Mouse (Mus musculus) intestine, postnatal 0 days (tissue): ENCODE data around the gene Cfd. TPM values are rescaled to one million over a fixed set of nuclear protein-coding genes. Genes with fewer than 3 reads are reported as not detected.

Source experiments
- ATAC-seq: fragments of 200-750 bp; cut with Nextera tagmentation; 2 replicates; pipeline ENCODE4 v1.8.0; 2017; ENCODE audit warnings: mild to moderate bottlenecking, moderate TSS enrichment, moderate library complexity
- H3K27ac ChIP-seq: fragments of 300-500 bp; sonication (generic); 2 replicates; pipeline ENCODE4 v1.5.1; 2014; ENCODE audit warnings: mild to moderate bottlenecking, low read depth, low read length, moderate library complexity
- H3K27me3 ChIP-seq: fragments of 300-500 bp; sonication (generic); replicated peaks from 2 replicates; pipeline ENCODE4 v1.6.1; 2014; ENCODE audit warnings: low read length, mixed read lengths; ENCODE audit not compliant: control insufficient read depth, insufficient read depth
- H3K36me3 ChIP-seq: fragments of 300-500 bp; sonication (generic); 2 replicates; pipeline ENCODE4 v1.6.1; 2014; ENCODE audit warnings: mild to moderate bottlenecking, moderate library complexity; ENCODE audit not compliant: control insufficient read depth, insufficient read depth
- H3K4me1 ChIP-seq: fragments of 300-500 bp; sonication (generic); replicated peaks from 2 replicates; pipeline ENCODE4 v1.6.1; 2014; ENCODE audit warnings: antibody characterized with exemption, low read length, mixed read lengths; ENCODE audit not compliant: control insufficient read depth, insufficient read depth
- H3K4me2 ChIP-seq: fragments of 300-500 bp; sonication (generic); replicated peaks from 2 replicates; pipeline ENCODE4 v1.6.1; 2014; ENCODE audit warnings: low read depth, mild to moderate bottlenecking, moderate library complexity
- H3K4me3 ChIP-seq: fragments of 300-500 bp; sonication (generic); 2 replicates; pipeline ENCODE4 v1.5.1; 2014; ENCODE audit warnings: low read depth, low read length
- H3K9ac ChIP-seq: fragments of 300-500 bp; sonication (generic); 2 replicates; pipeline ENCODE4 v1.6.1; 2014; ENCODE audit warnings: mild to moderate bottlenecking, low read depth, low read length
- H3K9me3 ChIP-seq: fragments of 300-500 bp; sonication (generic); 2 replicates; pipeline ENCODE4 v1.6.1; 2016; ENCODE audit warnings: mixed run types; ENCODE audit not compliant: control insufficient read depth
- CTCF ChIP-seq: sonication (generic); IDR thresholded peaks from 2 replicates; pipeline ENCODE4 v1.5.1; 2016; ENCODE audit warnings: low read depth, mild to moderate bottlenecking, control low read depth, antibody characterized with exemption, moderate library complexity
- WGBS: fragments of 180-500 bp; shearing (Covaris S2); extraction: QIAGEN DNeasy Blood & Tissue Kit; methylation state at CpG from one replicate; pipeline ENCODE4 v1.1.7; 2014; 5-methylcytosine and 5-hydroxymethylcytosine counted together
- polyA plus RNA-seq: library from polyadenylated mRNA; unstranded; fragments of >200 nt; fragmentation: Nextera tagmentation; extraction: Ambion mirVana; gene quantifications from 2 replicates; pipeline ENCODE4 v1.2.1, GENCODE M21; 2015

The Cfd gene
- polyA plus RNA-seq, 1 experiment from 2014 or later = not detected

- 7% methylated on average over 33 of the region's 34 CpGs for WGBS
- Histone ChIP-seq H3K27me3 (peaks cover 38% of the 10 kb centered on the region), H3K9me3 (no peaks in the 10 kb centered on the region), H3K9ac (no peak overlapping the region), H3K4me3 (peak overlapping the region; percentile 13), H3K27ac (no peak overlapping the region), H3K36me3 (no peaks in the 10 kb centered on the region; the same call in 1 of the 2 replicates), H3K4me2 (peak overlapping the region; percentile 59), H3K4me1 (0 out of 2 replicates have a peak, but pooled peaks cover 3% of the 10 kb centered on the region)
- no peak for ATAC-seq
- no peak for TF ChIP-seq CTCF
Observed at GRCm38 (mm10) chr10:79921572-79921971, 30.9 kb downstream of the Cfd start.

DNA sequence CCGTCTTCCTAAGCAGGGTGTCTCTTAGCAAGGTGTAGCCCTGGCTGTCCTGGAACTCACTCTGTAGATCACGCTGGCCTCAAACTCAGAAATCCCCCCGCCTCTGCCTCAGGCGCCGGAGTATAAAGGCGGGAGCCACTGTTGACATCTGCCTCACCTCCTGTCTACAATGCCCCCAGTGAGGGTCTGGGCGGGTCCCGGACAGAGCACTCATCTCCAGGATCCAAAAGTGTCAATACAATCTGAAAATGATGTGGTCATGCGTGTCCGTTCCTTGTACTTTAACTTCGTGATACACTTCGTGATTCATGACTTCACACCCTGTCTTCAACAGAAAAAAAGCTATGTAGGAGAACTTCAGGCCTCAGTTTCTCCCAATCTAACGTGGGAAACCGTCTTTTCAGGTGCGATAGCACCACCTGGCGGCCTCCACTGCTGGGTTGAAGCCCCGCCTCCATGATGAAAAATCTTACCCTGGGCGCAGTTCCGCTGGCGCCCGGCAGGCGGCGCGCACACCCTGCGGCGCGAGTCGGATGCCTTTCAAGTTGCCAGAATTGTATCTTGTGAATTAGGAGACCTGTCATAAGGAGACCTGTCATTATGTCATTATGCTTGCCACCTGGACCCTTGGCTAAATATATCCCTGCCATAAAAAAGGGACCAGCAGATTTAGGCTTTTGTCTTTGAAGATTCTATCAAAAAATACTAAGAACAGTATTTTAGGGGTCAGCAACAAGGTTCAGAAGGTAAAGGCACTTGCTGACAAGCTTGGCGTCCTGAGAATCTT is 34.5 kb downstream of the Cfd start:
- Histone ChIP-seq H3K36me3 (peaks cover 2% of the 10 kb centered on the region; the same call in 1 of the 2 replicates), H3K4me1 (peaks cover 7% of the 10 kb centered on the region; the same call in 1 of the 2 replicates), H3K9ac (no peak overlapping the region), H3K4me3 (no peak overlapping the region), H3K9me3 (no peaks in the 10 kb centered on the region), H3K27ac (0 out of 2 replicates have a peak overlapping the region, but pooled peaks have one; percentile 92), H3K4me2 (peak overlapping the region; percentile 90), H3K27me3 (peaks cover 21% of the 10 kb centered on the region)
- WGBS = 11% methylated on average over 29 of the region's 29 CpGs
- ATAC-seq = no peak
- peak; percentile 100 for TF ChIP-seq CTCF

DNA sequence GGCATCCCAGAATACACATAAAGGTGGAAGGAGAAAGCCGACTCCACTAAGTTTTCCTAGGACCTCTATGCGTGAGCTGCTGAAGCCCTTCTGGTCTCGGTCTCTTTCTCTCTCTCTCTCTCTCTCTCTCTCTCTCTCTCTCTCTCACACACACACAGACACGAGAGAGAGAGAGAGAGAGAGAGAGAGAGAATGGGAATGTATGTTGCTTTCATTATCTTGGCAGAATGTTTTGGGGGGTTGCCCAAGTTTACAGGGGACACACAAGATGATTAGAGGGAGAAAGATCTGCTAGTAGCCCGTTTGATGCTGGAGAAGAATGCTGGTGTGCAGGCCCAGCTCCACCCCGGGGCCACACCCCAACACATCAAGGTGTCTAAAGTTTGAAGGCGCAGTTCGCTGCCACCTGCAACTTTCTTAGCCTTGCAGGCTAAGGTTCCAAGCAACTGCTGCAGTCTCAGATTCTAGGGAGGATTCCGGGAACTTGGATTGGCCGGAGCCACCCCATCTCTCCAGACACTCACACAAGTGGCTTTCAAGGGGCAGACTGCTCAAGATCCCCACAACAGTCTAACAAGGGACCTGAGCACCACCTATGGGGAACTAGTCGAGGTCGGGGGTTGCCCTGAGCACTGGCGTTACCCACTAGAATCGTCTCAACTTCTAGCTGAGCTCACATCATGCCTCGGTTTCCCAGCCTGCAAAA is 35.3 kb downstream of the Cfd start:
- H3K4me3 ChIP-seq = peak overlapping the region; percentile 98
- peak overlapping the region; percentile 91 for H3K9ac ChIP-seq
- TF ChIP-seq CTCF = 0 out of 2 replicates have a peak, but pooled peaks have one; percentile 1
- H3K4me2 ChIP-seq = peak overlapping the region; percentile 90
- H3K27me3 ChIP-seq = peaks cover 13% of the 10 kb centered on the region
- WGBS = 5% methylated on average over 15 of the region's 15 CpGs
- H3K4me1 ChIP-seq = peaks cover 7% of the 10 kb centered on the region; the same call in 1 of the 2 replicates
- H3K36me3 ChIP-seq = peaks cover 10% of the 10 kb centered on the region
- H3K27ac ChIP-seq = peak overlapping the region; percentile 92
- no peaks in the 10 kb centered on the region for H3K9me3 ChIP-seq
- no peak; the same call in 1 of the 2 replicates for ATAC-seq

DNA sequence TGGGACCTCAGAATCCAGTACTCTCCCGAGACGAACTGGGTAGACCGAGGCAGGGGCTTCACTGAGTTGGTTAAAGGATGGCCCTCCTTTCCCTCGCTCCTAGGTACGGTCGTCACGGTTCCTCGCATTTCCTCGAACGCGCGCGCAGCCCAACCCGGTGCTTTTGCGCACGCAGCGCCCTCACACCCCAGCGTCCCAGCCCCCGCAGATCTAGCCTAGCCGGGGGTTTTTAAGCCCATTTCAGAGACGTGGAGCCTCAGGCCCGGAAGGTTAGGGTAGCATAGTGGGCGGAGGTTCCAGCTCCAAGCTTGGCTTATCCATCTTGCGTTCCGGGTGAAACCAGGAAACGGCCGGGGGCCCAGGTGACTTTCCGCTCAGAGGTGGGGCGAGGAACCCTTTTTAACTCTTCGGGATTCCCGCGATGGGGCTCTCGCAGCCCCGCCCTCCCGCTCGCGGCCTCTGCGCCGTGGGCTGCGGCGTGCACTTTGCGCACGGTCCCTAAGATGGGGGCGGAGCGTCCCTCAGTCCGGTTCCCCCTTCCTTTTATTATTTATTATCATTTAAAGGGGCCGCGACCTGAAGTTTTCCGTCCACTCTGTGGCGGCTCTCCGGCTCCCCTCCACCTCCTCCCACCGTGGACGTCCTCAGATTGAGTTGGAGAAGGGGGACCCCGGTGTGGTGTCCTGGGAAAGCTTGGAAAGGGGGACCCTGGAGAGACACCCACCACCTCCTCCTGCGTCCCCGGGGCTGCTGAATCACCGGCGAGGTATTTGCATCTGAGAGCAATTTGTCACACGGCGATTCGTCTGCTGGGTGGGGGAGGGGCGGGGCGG is 36.1 kb downstream of the Cfd start, which contains the start of gene Arid3a:
Arid3a (plus strand) TSS at position 553 of the 833 bp plus-strand sequence.
- Histone ChIP-seq H3K27ac (peak within 1 kb of the TSS; percentile 92), H3K4me3 (peak within 1 kb of the TSS; percentile 98), H3K4me2 (peak within 1 kb of the TSS; percentile 90), H3K27me3 (peaks cover 8% of the 10 kb centered on the region), H3K9me3 (no peaks in the 10 kb centered on the region), H3K4me1 (peaks cover 4% of the 10 kb centered on the region; the same call in 1 of the 2 replicates), H3K9ac (peak within 1 kb of the TSS; percentile 91), H3K36me3 (peaks cover 17% of the 10 kb centered on the region)
- WGBS = under 1% methylated on average over 63 of the region's 63 CpGs
- peak; percentile 79 for ATAC-seq
- TF ChIP-seq CTCF = 0 out of 2 replicates have a peak, but pooled peaks have one; percentile 0

DNA sequence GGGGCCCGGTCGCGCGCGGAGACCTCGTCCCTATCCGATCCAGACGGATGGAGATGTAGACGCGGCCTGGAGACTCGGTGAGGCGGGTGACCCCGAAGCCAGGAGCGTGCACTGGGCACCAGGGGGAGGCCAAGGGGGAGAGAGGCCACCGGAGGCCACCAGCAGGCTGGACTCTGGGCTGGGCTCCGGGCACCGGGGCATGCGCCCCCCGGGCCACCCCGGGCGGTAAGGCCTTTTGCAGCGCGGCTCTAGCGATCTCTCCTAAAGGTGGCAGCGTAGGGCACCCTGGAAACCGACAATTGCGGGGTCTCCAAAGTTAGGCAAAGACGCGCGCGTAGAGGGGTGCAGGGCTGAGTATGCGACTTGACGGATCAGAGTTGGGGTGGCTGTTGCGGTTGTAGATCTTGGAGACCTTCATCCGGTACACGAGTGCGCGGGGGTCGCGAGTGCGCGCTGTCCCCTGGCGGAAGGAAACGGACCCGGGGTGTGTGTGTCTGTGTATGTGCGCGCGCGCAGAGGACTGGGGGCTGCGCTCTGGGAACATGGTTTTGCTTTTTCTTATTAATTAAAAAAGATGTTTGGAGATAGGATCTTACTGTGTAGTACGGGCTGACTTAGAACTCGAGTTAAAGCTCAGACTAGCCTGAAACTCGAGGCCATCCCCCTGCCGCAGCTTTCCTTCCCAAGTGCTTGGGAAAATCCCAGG is 36.8 kb downstream of the Cfd start:
- H3K4me3 ChIP-seq = peak overlapping the region; percentile 98
- H3K9ac ChIP-seq = peak overlapping the region; percentile 91
- peak; percentile 26 for ATAC-seq
- H3K9me3 ChIP-seq = no peaks in the 10 kb centered on the region
- H3K4me2 ChIP-seq = peak overlapping the region; percentile 90
- H3K27me3 ChIP-seq = peaks cover under 1% of the 10 kb centered on the region; the same call in 1 of the 2 replicates
- peak overlapping the region; percentile 92 for H3K27ac ChIP-seq
- under 1% methylated on average over 54 of the region's 54 CpGs for WGBS
- peak; percentile 50 for TF ChIP-seq CTCF
- peaks cover 22% of the 10 kb centered on the region for H3K36me3 ChIP-seq
- peaks cover 6% of the 10 kb centered on the region; the same call in 1 of the 2 replicates for H3K4me1 ChIP-seq
